Comparison of ENCODE assay signal across 8 mouse cellular contexts in genomic region chr14:27040451-27040850, GRCm38 (mm10). TPM values are rescaled to one million over a fixed set of nuclear protein-coding genes. Genes with fewer than 3 reads are reported as not detected.
DNase-seq lines count a peak whose midpoint lies in the region; ATAC-seq lines count a peak whose summit lies in the region.

No protein-coding gene starts in this region.

- 19% methylated on average over 12 of the region's 12 CpGs for WGBS in lung, embryonic 15.5 days
- WGBS in forebrain, embryonic 14.5 days, result 8% methylated on average over 12 of the region's 12 CpGs
- 1% methylated on average over 12 of the region's 12 CpGs for WGBS in limb, embryonic 12.5 days
- whole genome bisulfite sequencing in stomach, embryonic 14.5 days, result 15% methylated on average over 12 of the region's 12 CpGs

- no peak for DNase-seq in lung, postnatal 25 days (ENCODE audit: low spot score)
- DNase-seq in forebrain, embryonic 14.5 days (ENCODE audit: low spot score), result no peak
- DNase-seq in ovary, postnatal 14 days (ENCODE audit: low spot score), result no peak
- no peak for DNase-seq in urinary bladder, postnatal 4 days (ENCODE audit: low spot score in 2 of 2)
- DNase-seq in frontal cortex, postnatal 14 days (ENCODE audit: low spot score in 2 of 2), result no peak

- no peaks in the 10 kb centered on the region for H3K9me3 ChIP-seq in lung, embryonic 15.5 days
- no peaks in the 10 kb centered on the region for H3K9me3 ChIP-seq in forebrain, embryonic 14.5 days (replicated peaks; ENCODE audit: control insufficient read depth, low read length)
- 0 out of 2 replicates have a peak, but pooled peaks cover 5% of the 10 kb centered on the region for H3K9me3 ChIP-seq in limb, embryonic 12.5 days
- H3K9me3 ChIP-seq in stomach, embryonic 14.5 days (ENCODE audit: control insufficient read depth, low read depth, low read length), result no peaks in the 10 kb centered on the region

- peak overlapping the region; percentile 90 for H3K4me2 ChIP-seq in lung, embryonic 15.5 days
- peak overlapping the region; percentile 97 for H3K4me2 ChIP-seq in forebrain, embryonic 14.5 days (ENCODE audit: low read length)
- H3K4me2 ChIP-seq in limb, embryonic 12.5 days, result peak overlapping the region; percentile 74
- peak overlapping the region; percentile 82 for H3K4me2 ChIP-seq in stomach, embryonic 14.5 days (replicated peaks; ENCODE audit: low read depth, low read length)

- no peak for ATAC-seq in lung, embryonic 15.5 days (ENCODE audit: borderline replicate concordance, extremely low read depth, low FRiP score, low TSS enrichment)
- ATAC-seq in forebrain, embryonic 14.5 days, result no peak
- no peak for ATAC-seq in limb, embryonic 12.5 days (ENCODE audit: insufficient number of reproducible peaks, insufficient read depth, low FRiP score, low TSS enrichment, low read depth)
- ATAC-seq in stomach, embryonic 14.5 days (ENCODE audit: insufficient number of reproducible peaks, insufficient read depth, low FRiP score, low read depth), result no peak

- H3K4me3 ChIP-seq in lung, embryonic 15.5 days, result peak overlapping the region; percentile 76
- peak overlapping the region; percentile 89; the same call in 1 of the 2 replicates for H3K4me3 ChIP-seq in forebrain, embryonic 14.5 days (ENCODE audit: low read depth, low read length)
- H3K4me3 ChIP-seq in limb, embryonic 12.5 days (replicated peaks), result peak overlapping the region; percentile 92
- H3K4me3 ChIP-seq in stomach, embryonic 14.5 days (ENCODE audit: low read depth, low read length), result peak overlapping the region; percentile 98

- H3K27ac ChIP-seq in lung, embryonic 15.5 days, result no peak overlapping the region
- H3K27ac ChIP-seq in forebrain, embryonic 14.5 days (ENCODE audit: low read depth, low read length), result no peak overlapping the region
- peak overlapping the region; percentile 96 for H3K27ac ChIP-seq in limb, embryonic 12.5 days
- no peak overlapping the region; the same call in 1 of the 2 replicates for H3K27ac ChIP-seq in stomach, embryonic 14.5 days (ENCODE audit: low read length)

- no peaks in the 10 kb centered on the region for H3K36me3 ChIP-seq in lung, embryonic 15.5 days
- no peaks in the 10 kb centered on the region for H3K36me3 ChIP-seq in forebrain, embryonic 14.5 days (ENCODE audit: control insufficient read depth, insufficient read depth, low read length)
- H3K36me3 ChIP-seq in limb, embryonic 12.5 days, result no peaks in the 10 kb centered on the region
- H3K36me3 ChIP-seq in stomach, embryonic 14.5 days (ENCODE audit: control insufficient read depth, insufficient read depth, low read length), result no peaks in the 10 kb centered on the region; the same call in 1 of the 2 replicates

- H3K9ac ChIP-seq in lung, embryonic 15.5 days, result no peak overlapping the region
- H3K9ac ChIP-seq in forebrain, embryonic 14.5 days (ENCODE audit: low read length), result no peak overlapping the region
- peak overlapping the region; percentile 94 for H3K9ac ChIP-seq in limb, embryonic 12.5 days (replicated peaks)
- H3K9ac ChIP-seq in stomach, embryonic 14.5 days (replicated peaks; ENCODE audit: low read depth, low read length), result 0 out of 2 replicates have a peak overlapping the region, but pooled peaks have one; percentile 79

- peaks cover 14% of the 10 kb centered on the region for H3K27me3 ChIP-seq in lung, embryonic 15.5 days
- peaks cover 8% of the 10 kb centered on the region; the same call in 1 of the 2 replicates for H3K27me3 ChIP-seq in forebrain, embryonic 14.5 days (replicated peaks; ENCODE audit: control insufficient read depth, insufficient read depth, low read length)
- H3K27me3 ChIP-seq in limb, embryonic 12.5 days, result no peaks in the 10 kb centered on the region
- no peaks in the 10 kb centered on the region for H3K27me3 ChIP-seq in stomach, embryonic 14.5 days (ENCODE audit: control insufficient read depth, insufficient read depth, low read length)

- peaks cover 41% of the 10 kb centered on the region for H3K4me1 ChIP-seq in lung, embryonic 15.5 days
- H3K4me1 ChIP-seq in forebrain, embryonic 14.5 days (ENCODE audit: control insufficient read depth, insufficient read depth, low read length), result peaks cover 2% of the 10 kb centered on the region; the same call in 1 of the 2 replicates
- peaks cover 50% of the 10 kb centered on the region for H3K4me1 ChIP-seq in limb, embryonic 12.5 days (replicated peaks)
- peaks cover 31% of the 10 kb centered on the region for H3K4me1 ChIP-seq in stomach, embryonic 14.5 days (ENCODE audit: control insufficient read depth, insufficient read depth, low read length)

RNA-seq across cellular contexts. Expression of gene Il17rd, which starts 1.7 kb away (rescaled TPM):
- 2.0 and 2.4 TPM in 2 replicates for polyA plus RNA-seq in lung, embryonic 15.5 days (2015; fragmentation: Nextera tagmentation; extraction: Ambion mirVana)
- polyA plus RNA-seq in forebrain, embryonic 14.5 days (2014; fragmentation: Nextera tagmentation; extraction: Ambion mirVana), result 1.3 and 1.9 TPM in 2 replicates
- 13.5 and 15.5 TPM in 2 replicates for polyA plus RNA-seq in limb, embryonic 12.5 days (2016; fragmentation: Nextera tagmentation; extraction: Ambion mirVana)
- polyA plus RNA-seq in stomach, embryonic 14.5 days (2014; fragmentation: Nextera tagmentation; extraction: Ambion mirVana), result 4.0 and 5.2 TPM in 2 replicates

RNA-seq across cellular contexts. Expression of gene Hesx1, which starts 46.2 kb away (rescaled TPM):
- not detected in 2 replicates for polyA plus RNA-seq in lung, embryonic 15.5 days (2015; fragmentation: Nextera tagmentation; extraction: Ambion mirVana)
- not detected in 2 replicates for polyA plus RNA-seq in forebrain, embryonic 14.5 days (2014; fragmentation: Nextera tagmentation; extraction: Ambion mirVana)
- 0.22 TPM in 1 of 2 replicates, not detected in the other for polyA plus RNA-seq in limb, embryonic 12.5 days (2016; fragmentation: Nextera tagmentation; extraction: Ambion mirVana)
- not detected in 2 replicates for polyA plus RNA-seq in stomach, embryonic 14.5 days (2014; fragmentation: Nextera tagmentation; extraction: Ambion mirVana)

Comparison
In these comparisons a context has a peak if more than half of its experiments do, and no peak if none do; other contexts are left out.
1. H3K9ac ChIP-seq: peak in limb, embryonic 12.5 days (single experiment) and stomach, embryonic 14.5 days (single experiment); none in lung, embryonic 15.5 days (single experiment) and forebrain, embryonic 14.5 days (single experiment).
2. Peak in every context shown above with its lines, with median percentiles within 50 percentile points of each other: H3K4me2 ChIP-seq and H3K4me3 ChIP-seq.